Mouse (Mus musculus): ENCODE measurements at regions not wholly inside any gene's neighbourhood (a gene's known extent, or its start where the extent isn't known, plus 50 kb on each side); places are given as distances from the start of the nearest gene placed in this dataset.

GRCm38 (mm10) chr9:52301521-52301920 is 133.1 kb upstream of the Zc3h12c start:
- no peak for DNase-seq (ENCODE audit: low spot score in 2 of 2)

- DNase-seq (ENCODE audit: low spot score in 2 of 2), result peak in 1 of 2 experiments; percentile 50
Observed at GRCm38 (mm10) chr9:52298329-52298728, 130.0 kb upstream of the Zc3h12c start.

GRCm38 (mm10) chr9:52294699-52295098 is 126.3 kb upstream of the Zc3h12c start:
- DNase-seq (ENCODE audit: low spot score in 2 of 2), result no peak

GRCm38 (mm10) chr9:52289069-52289468 is 120.7 kb upstream of the Zc3h12c start:
- no peak for DNase-seq (ENCODE audit: low spot score in 2 of 2)

GRCm38 (mm10) chr9:52287761-52288275 is 119.4 kb upstream of the Zc3h12c start:
- no peak for DNase-seq (ENCODE audit: low spot score in 2 of 2)

GRCm38 (mm10) chr9:52287246-52287651 is 118.9 kb upstream of the Zc3h12c start:
- DNase-seq (ENCODE audit: low spot score in 2 of 2), result peak in 1 of 2 experiments; percentile 74

- no peak for DNase-seq (ENCODE audit: low spot score in 2 of 2)
Observed at GRCm38 (mm10) chr9:52286104-52286503, 117.7 kb upstream of the Zc3h12c start.

- no peak for DNase-seq (ENCODE audit: low spot score in 2 of 2)
Observed at GRCm38 (mm10) chr9:52283558-52283957, 115.2 kb upstream of the Zc3h12c start.

- no peak for DNase-seq (ENCODE audit: low spot score in 2 of 2)
Observed at GRCm38 (mm10) chr9:52280995-52281394, 112.6 kb upstream of the Zc3h12c start.

GRCm38 (mm10) chr9:52280556-52280955 is 112.2 kb upstream of the Zc3h12c start:
- no peak for DNase-seq (ENCODE audit: low spot score in 2 of 2)

GRCm38 (mm10) chr9:52278701-52279023 is 110.3 kb upstream of the Zc3h12c start:
- DNase-seq (ENCODE audit: low spot score in 2 of 2), result no peak

GRCm38 (mm10) chr9:52277954-52278700 is 109.8 kb upstream of the Zc3h12c start:
- no peak for DNase-seq (ENCODE audit: low spot score in 2 of 2)

GRCm38 (mm10) chr9:52273994-52274393 is 105.6 kb upstream of the Zc3h12c start:
- no peak for DNase-seq (ENCODE audit: low spot score in 2 of 2)

GRCm38 (mm10) chr9:52272668-52273067 is 104.3 kb upstream of the Zc3h12c start:
- DNase-seq (ENCODE audit: low spot score in 2 of 2), result no peak

GRCm38 (mm10) chr9:52271345-52272116 is 103.2 kb upstream of the Zc3h12c start:
- DNase-seq (ENCODE audit: low spot score in 2 of 2), result no peak

GRCm38 (mm10) chr9:52261538-52261937 is 93.2 kb upstream of the Zc3h12c start:
- no peak for DNase-seq (ENCODE audit: low spot score in 2 of 2)

GRCm38 (mm10) chr9:52259459-52259858 is 91.1 kb upstream of the Zc3h12c start:
- DNase-seq (ENCODE audit: low spot score in 2 of 2), result no peak

- DNase-seq (ENCODE audit: low spot score in 2 of 2), result no peak
Observed at GRCm38 (mm10) chr9:52255692-52256091, 87.3 kb upstream of the Zc3h12c start.

- no peak for DNase-seq (ENCODE audit: low spot score in 2 of 2)
Observed at GRCm38 (mm10) chr9:52254475-52254874, 86.1 kb upstream of the Zc3h12c start.

- DNase-seq (ENCODE audit: low spot score in 2 of 2), result no peak
Observed at GRCm38 (mm10) chr9:52251455-52251854, 83.1 kb upstream of the Zc3h12c start.

GRCm38 (mm10) chr9:52246712-52247111 is 78.3 kb upstream of the Zc3h12c start:
- no peak for DNase-seq (ENCODE audit: low spot score in 2 of 2)

GRCm38 (mm10) chr9:52244081-52244480 is 75.7 kb upstream of the Zc3h12c start:
- peak; percentile 33 to 44 for DNase-seq (ENCODE audit: low spot score in 2 of 2)

GRCm38 (mm10) chr9:52243032-52243431 is 74.7 kb upstream of the Zc3h12c start:
- no peak for DNase-seq (ENCODE audit: low spot score in 2 of 2)
